Comparison of ENCODE assay signal across 31 mouse cellular contexts in the genomic region with DNA sequence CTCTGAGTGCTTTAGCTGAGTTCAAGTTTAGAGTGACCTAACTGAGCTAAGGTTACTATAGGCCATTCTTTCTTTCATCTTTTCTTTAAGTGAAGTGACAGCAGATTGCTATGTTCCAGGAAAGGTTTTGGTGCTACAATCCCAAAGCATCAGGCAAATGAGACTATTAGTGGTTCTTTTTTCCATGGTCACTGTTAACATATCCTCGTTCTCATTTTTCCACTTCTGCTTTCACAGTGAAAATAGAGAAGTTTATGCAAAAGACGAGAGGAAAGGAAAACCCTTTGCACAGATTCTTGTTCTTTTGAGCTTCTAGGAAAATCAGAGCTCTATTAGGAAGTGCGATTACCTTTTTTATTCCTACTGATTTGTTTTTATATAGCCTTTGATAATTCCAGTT. TPM values are rescaled to one million over a fixed set of nuclear protein-coding genes. Genes with fewer than 3 reads are reported as not detected.
DNase-seq lines count a peak whose midpoint lies in the region; ATAC-seq and TF ChIP-seq lines count a peak whose summit lies in the region.
"Had no signal": no experiment of that assay in that cellular context is flagged by ENCODE, and none has a peak within 500 bp of the region (broad histone marks: within the 10 kb centered on the region; RNA-seq: fewer than 3 reads in every experiment).

No protein-coding gene starts in this region.

- TF ChIP-seq EP300 in CH12.LX (IDR thresholded peaks at IDR 0.05; ENCODE audit: low read length), result peak; percentile 99
- TF ChIP-seq EP300 in heart, adult 2 months (IDR thresholded peaks at IDR 0.05; ENCODE audit: insufficient read depth, low read depth, low read length), result no peak

- no peaks in the 10 kb centered on the region for H3K79me2 ChIP-seq in CH12.LX (replicated peaks; ENCODE audit: control insufficient read depth, extremely low read depth, insufficient read depth, poor library complexity, severe bottlenecking)
- H3K79me2 ChIP-seq in heart, adult 2 months (replicated peaks; ENCODE audit: control insufficient read depth, insufficient read depth, low read length), result no peaks in the 10 kb centered on the region

- TF ChIP-seq CTCF in CH12.LX (conservative IDR thresholded peaks at IDR 0.05 in 1 of 2, IDR thresholded peaks at IDR 0.05 in 1 of 2; ENCODE audit: low read depth in 2 of 2, low read length in 2 of 2), result no peak
- no peak for TF ChIP-seq CTCF in heart, adult 2 months (IDR thresholded peaks at IDR 0.05)

- peak; percentile 21 for DNase-seq in hindbrain, embryonic 14.5 days (ENCODE audit: low spot score)
- peak; percentile 58 for DNase-seq in CH12.LX (ENCODE audit: extremely low read depth)
- DNase-seq in heart, adult 2 months, result no peak
- DNase-seq in cerebellum, adult 9-10 months, result no peak
- no peak for DNase-seq in urinary bladder, adult 18-20 months (ENCODE audit: low spot score in 2 of 2)
- DNase-seq: adrenal gland, postnatal 10 days; adrenal gland, postnatal 36 days; cerebellum, adult 11 months; cerebellum, adult 2 months; cerebellum, postnatal 10 days; cerebellum, postnatal 36 days; gastrocnemius, postnatal 14 days; heart, adult 18-20 months had no signal

- TF ChIP-seq POLR2A in CH12.LX (IDR thresholded peaks at IDR 0.05; ENCODE audit: low read depth, low read length), result no peak
- no peak for TF ChIP-seq POLR2A in heart, adult 2 months (IDR thresholded peaks at IDR 0.05; ENCODE audit: insufficient read depth, low read depth, low read length)

- 85% methylated on average over 3 of the region's 3 CpGs for WGBS in hindbrain, embryonic 14.5 days
- 85% methylated on average over 3 of the region's 3 CpGs for WGBS in hindbrain, embryonic 13.5 days
- 77% methylated on average over 3 of the region's 3 CpGs for WGBS in heart, adult 2 months

- H3K4me1 ChIP-seq in hindbrain, embryonic 14.5 days (replicated peaks; ENCODE audit: control insufficient read depth, insufficient read depth, low read length), result no peaks in the 10 kb centered on the region
- no peaks in the 10 kb centered on the region for H3K4me1 ChIP-seq in hindbrain, embryonic 13.5 days (replicated peaks)
- H3K4me1 ChIP-seq in CH12.LX (ENCODE audit: control insufficient read depth in 1 of 2, insufficient read depth in 2 of 2), result peaks cover 10 to 47% of the 10 kb centered on the region in 2 experiments; a peak in 3 of 4 replicates
- no peaks in the 10 kb centered on the region; the same call in 1 of the 2 replicates for H3K4me1 ChIP-seq in heart, adult 2 months (ENCODE audit: control insufficient read depth, insufficient read depth, low read length)
- H3K4me1 ChIP-seq: forebrain, embryonic 10.5 days; forebrain, embryonic 13.5 days; hindbrain, embryonic 12.5 days had no signal

- no peaks in the 10 kb centered on the region for H3K27me3 ChIP-seq in hindbrain, embryonic 14.5 days (ENCODE audit: control insufficient read depth, insufficient read depth, low read length)
- no peaks in the 10 kb centered on the region for H3K27me3 ChIP-seq in hindbrain, embryonic 13.5 days
- no peaks in the 10 kb centered on the region for H3K27me3 ChIP-seq in CH12.LX (replicated peaks)
- H3K27me3 ChIP-seq in heart, adult 2 months (ENCODE audit: control insufficient read depth, insufficient read depth, low read length), result no peaks in the 10 kb centered on the region
- H3K27me3 ChIP-seq: forebrain, embryonic 13.5 days; hindbrain, embryonic 12.5 days; Patski had no signal

- no peaks in the 10 kb centered on the region for H3K9me3 ChIP-seq in hindbrain, embryonic 14.5 days (ENCODE audit: control insufficient read depth, low read length)
- H3K9me3 ChIP-seq in hindbrain, embryonic 13.5 days, result no peaks in the 10 kb centered on the region
- H3K9me3 ChIP-seq in CH12.LX (replicated peaks; ENCODE audit: low read length), result no peaks in the 10 kb centered on the region
- H3K9me3 ChIP-seq: forebrain, embryonic 10.5 days; forebrain, embryonic 13.5 days; G1E; hindbrain, embryonic 12.5 days had no signal

- dilution Hi-C loops in CH12.LX (cut with MboI; ENCODE audit: extremely low pct_ligation_motif_present, extremely low pct_unique_long_range_greater_than_20kb, low sequenced_read_pairs), result no loop called here

- intact Hi-C loops in heart, adult 2 months (cut with DNase I), result no loop called here

- no peak overlapping the region for H3K27ac ChIP-seq in hindbrain, embryonic 14.5 days
- H3K27ac ChIP-seq in hindbrain, embryonic 13.5 days, result no peak overlapping the region
- H3K27ac ChIP-seq in CH12.LX (ENCODE audit: insufficient read depth, low read depth), result no peak overlapping the region
- no peak overlapping the region for H3K27ac ChIP-seq in heart, adult 2 months
- H3K27ac ChIP-seq: forebrain, embryonic 10.5 days; forebrain, embryonic 13.5 days; hindbrain, embryonic 12.5 days; hindbrain, postnatal 0 days had no signal

- no peak overlapping the region for H3K4me3 ChIP-seq in hindbrain, embryonic 14.5 days (replicated peaks; ENCODE audit: low read length)
- no peak overlapping the region for H3K4me3 ChIP-seq in hindbrain, embryonic 13.5 days
- no peak overlapping the region for H3K4me3 ChIP-seq in CH12.LX (replicated peaks in 1 of 3; ENCODE audit: low read depth in 2 of 3, low read length in 2 of 3, poor library complexity in 1 of 3)
- no peak overlapping the region for H3K4me3 ChIP-seq in heart, adult 2 months
- H3K4me3 ChIP-seq: forebrain, embryonic 10.5 days; forebrain, embryonic 13.5 days; hindbrain, embryonic 12.5 days had no signal

- H3K36me3 ChIP-seq in hindbrain, embryonic 14.5 days (replicated peaks; ENCODE audit: control insufficient read depth, insufficient read depth), result no peaks in the 10 kb centered on the region
- no peaks in the 10 kb centered on the region for H3K36me3 ChIP-seq in hindbrain, embryonic 13.5 days
- H3K36me3 ChIP-seq in CH12.LX (replicated peaks in 1 of 2; ENCODE audit: control insufficient read depth in 1 of 2, insufficient read depth in 1 of 2, low read length in 1 of 2), result no peaks in the 10 kb centered on the region
- H3K36me3 ChIP-seq in heart, adult 2 months (ENCODE audit: control insufficient read depth, insufficient read depth, low read length), result no peaks in the 10 kb centered on the region
- H3K36me3 ChIP-seq: forebrain, embryonic 10.5 days; G1E; hindbrain, embryonic 12.5 days had no signal

- no peak for ATAC-seq in hindbrain, embryonic 14.5 days (ENCODE audit: low FRiP score)
- no peak for ATAC-seq in hindbrain, embryonic 13.5 days (ENCODE audit: low FRiP score)
- peak; percentile 69 for ATAC-seq in granulocyte monocyte progenitor cell, adult 5-6 weeks (replicated peaks; ENCODE audit: poor library complexity, severe bottlenecking)
- ATAC-seq in megakaryocyte progenitor cell, adult 5-6 weeks (replicated peaks; ENCODE audit: poor library complexity), result peak; percentile 55
- ATAC-seq: forebrain, embryonic 13.5 days; forebrain, embryonic 16.5 days; hindbrain, postnatal 0 days; inflammation-experienced regulatory T-cells, adult 6 months; Patski had no signal

- in situ Hi-C loops in CH12.LX (cut with MboI; ENCODE audit: low pct_ligation_motif_present, low pct_unique_long_range_greater_than_20kb, low sequenced_read_pairs), result no loop called here

- no peak overlapping the region for H3K9ac ChIP-seq in hindbrain, embryonic 14.5 days
- H3K9ac ChIP-seq in hindbrain, embryonic 13.5 days, result no peak overlapping the region
- H3K9ac ChIP-seq in CH12.LX (ENCODE audit: insufficient read depth, low read depth), result no peak overlapping the region
- no peak overlapping the region for H3K9ac ChIP-seq in heart, adult 2 months (ENCODE audit: low read depth, low read length)
- H3K9ac ChIP-seq: forebrain, embryonic 13.5 days; hindbrain, embryonic 12.5 days had no signal

- no peak; the same call in 1 of the 2 replicates for TF ChIP-seq RAD21 in CH12.LX (IDR thresholded peaks at IDR 0.05; ENCODE audit: low read depth, low read length)

- H3K4me2 ChIP-seq in hindbrain, embryonic 14.5 days (replicated peaks), result no peak overlapping the region
- no peak overlapping the region for H3K4me2 ChIP-seq in hindbrain, embryonic 13.5 days
- peak overlapping the region; percentile 44; the same call in 1 of the 2 replicates for H3K4me2 ChIP-seq in CH12.LX (ENCODE audit: insufficient read depth, low read depth, poor library complexity, severe bottlenecking)
- H3K4me2 ChIP-seq: forebrain, embryonic 13.5 days; heart, embryonic 11.5 days; hindbrain, embryonic 12.5 days had no signal

TF ChIP-seq in CH12.LX, 34 proteins besides CTCF, POLR2A, EP300 and RAD21 (continues in another document):
- 0 out of 2 replicates have a peak, but pooled peaks have one; percentile 29 for TF ChIP-seq TBP (conservative IDR thresholded peaks at IDR 0.05; ENCODE audit: low read depth, low read length)
- peak; percentile 82; the same call in 1 of the 2 replicates for TF ChIP-seq RCOR1 (conservative IDR thresholded peaks at IDR 0.05; ENCODE audit: low read depth, low read length)
- TF ChIP-seq CHD2 (IDR thresholded peaks at IDR 0.05; ENCODE audit: low read length), result peak; percentile 87
- TF ChIP-seq MEF2A (IDR thresholded peaks at IDR 0.05; ENCODE audit: borderline replicate concordance, low read depth, low read length), result peak; percentile 93
- peak; percentile 70; the same call in 1 of the 2 replicates for TF ChIP-seq JUND (conservative IDR thresholded peaks at IDR 0.05; ENCODE audit: low read depth, low read length)
- TF ChIP-seq BHLHE40 (IDR thresholded peaks at IDR 0.05; ENCODE audit: low read depth, low read length), result peak; percentile 77
- peak; percentile 72 for TF ChIP-seq MAFK (IDR thresholded peaks at IDR 0.05; ENCODE audit: insufficient replicate concordance, low read length)
- peak; percentile 69 for TF ChIP-seq TCF12 (IDR thresholded peaks at IDR 0.05; ENCODE audit: low read depth, low read length)
- no peak for TF ChIP-seq ZMIZ1 (IDR thresholded peaks at IDR 0.05; ENCODE audit: low read depth, low read length)
- TF ChIP-seq JUN (IDR thresholded peaks at IDR 0.05; ENCODE audit: insufficient read depth, low read depth, low read length), result peak; percentile 45; the same call in 1 of the 2 replicates
- no peak for TF ChIP-seq ZKSCAN1 (IDR thresholded peaks at IDR 0.05; ENCODE audit: borderline replicate concordance, low read depth, low read length)
- TF ChIP-seq IRF4 (IDR thresholded peaks at IDR 0.05; ENCODE audit: low read depth, low read length), result peak; percentile 93

RNA-seq across cellular contexts. Expression of gene Tnfsf18, which starts 22.9 kb away (rescaled TPM):
- 0.19 TPM in 1 of 2 replicates, not detected in the other for polyA plus RNA-seq in hindbrain, embryonic 14.5 days (2014; fragmentation: Nextera tagmentation; extraction: Ambion mirVana)
- polyA plus RNA-seq in hindbrain, embryonic 13.5 days (2015; fragmentation: Nextera tagmentation; extraction: Ambion mirVana), result not detected in 2 replicates
- 0.42 and 0.71 TPM in 2 replicates for total RNA-seq in CH12.LX (2012; rRNA removed)
- total RNA-seq in CH12.LX (2014; rRNA removed), result 0.78 and 0.85 TPM in 2 replicates
- polyA plus RNA-seq in CH12.LX (2012; ENCODE audit: insufficient read length, low read depth), result 0.89 and 0.90 TPM in 2 replicates
- not detected in 2 replicates for total RNA-seq in granulocyte monocyte progenitor cell, adult 5-6 weeks (2014; fragmentation: Nextera tagmentation)
- not detected in 2 replicates for total RNA-seq in granulocyte monocyte progenitor cell, adult 5-6 weeks (2017)
- total RNA-seq in megakaryocyte progenitor cell, adult 5-6 weeks (2015), result not detected in 2 replicates
- total RNA-seq in megakaryocyte progenitor cell, adult 5-6 weeks (2017), result not detected in 2 replicates
- under 1 TPM; 0.10 to 0.18 TPM for total RNA-seq in heart, adult 2 months (2021)
- polyA plus RNA-seq in heart, adult 2 months (2012; rRNA removed), result not detected in 2 replicates
- total RNA-seq: adrenal gland, adult 18-20 months; adrenal gland, postnatal 10 days; G1E; gastrocnemius, adult 18-20 months; gastrocnemius, postnatal 4 days; hematopoietic stem cell, adult 5-6 weeks had no signal
- polyA plus RNA-seq: cerebellum, adult 2 months; embryonic facial prominence, embryonic 11.5 days; forebrain, embryonic 10.5 days; forebrain, embryonic 16.5 days; G1E; heart, postnatal 0 days; hindbrain, embryonic 12.5 days; hindbrain, postnatal 0 days; inflammation-experienced regulatory T-cells, adult 6 months; Patski had no signal

Comparison
In these comparisons a context has a peak if more than half of its experiments do, and no peak if none do; other contexts are left out.
1. ATAC-seq: peak in granulocyte monocyte progenitor cell, adult 5-6 weeks (single experiment) and megakaryocyte progenitor cell, adult 5-6 weeks (single experiment); none in hindbrain, embryonic 14.5 days (single experiment) and hindbrain, embryonic 13.5 days (single experiment).
2. DNase-seq: peak in hindbrain, embryonic 14.5 days (single experiment) and CH12.LX (single experiment); none in heart, adult 2 months (0 of 2), cerebellum, adult 9-10 months (single experiment) and urinary bladder, adult 18-20 months (0 of 2).